Mouse (Mus musculus) adrenal gland, adult 8-10 months (tissue): Measurements from ENCODE around the gene Wdr59. TPM values are rescaled to one million over a fixed set of nuclear protein-coding genes. Genes with fewer than 3 reads are reported as not detected.

Experiments
- DNase-seq: peaks from one replicate; pipeline ENCODE4 v3.0.0; 2022
- total RNA-seq, 4 experiments: library from RNA; stranded (reverse); gene quantifications; 2 replicates each; pipeline ENCODE4 v1.2.4; 2022

Wdr59 gene
- total RNA-seq, 4 experiments from 2014 or later = 13.4 to 15.9 (median 14.9) TPM

DNA sequence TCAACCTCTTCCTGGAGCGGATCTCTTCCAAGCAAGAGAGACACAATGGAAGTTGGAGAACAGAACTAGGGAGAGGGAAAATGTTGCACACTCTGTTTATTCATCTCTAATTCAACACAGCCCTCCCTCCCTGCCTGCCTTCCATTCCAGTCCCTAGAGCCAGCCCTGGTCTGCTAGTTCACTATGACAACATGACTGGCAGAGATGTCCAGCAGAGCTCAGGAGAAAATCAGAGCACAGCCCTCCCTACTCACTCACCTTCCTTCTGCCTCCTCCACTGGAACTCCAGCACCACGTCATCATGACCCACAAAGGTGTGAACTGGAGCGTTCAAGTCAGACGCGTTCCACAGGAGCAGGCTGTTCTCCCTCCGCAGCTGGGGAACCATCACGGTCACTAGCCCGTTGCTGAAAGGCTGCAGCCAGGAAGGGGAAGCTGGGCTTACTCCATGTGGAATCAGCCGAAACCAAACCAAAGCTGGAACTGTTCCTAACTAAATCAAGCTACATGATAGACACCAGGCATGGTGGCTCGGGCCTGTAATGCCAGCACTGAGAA is 31.8 kb downstream of the Wdr59 start:
- DNase-seq = no peak

DNA sequence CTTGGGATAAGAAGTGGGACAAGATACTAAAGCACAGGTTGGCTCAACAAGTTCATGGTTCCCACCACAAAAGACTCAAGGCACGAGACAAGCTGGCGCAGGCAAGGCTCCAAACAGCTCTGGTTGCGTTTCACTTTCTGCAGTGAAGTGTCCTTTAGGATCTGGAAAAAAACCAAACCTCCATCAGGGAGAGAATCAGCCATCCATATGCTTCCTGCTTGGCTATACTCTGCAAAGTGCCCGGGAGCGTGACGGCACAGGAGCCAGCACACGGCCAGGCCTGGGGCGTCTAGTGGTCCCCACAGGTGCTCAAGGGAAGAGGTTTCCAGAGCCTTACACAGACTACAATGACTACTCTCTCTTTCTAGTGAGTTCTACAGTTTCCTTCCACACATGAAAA is 41.2 kb downstream of the Wdr59 start:
- DNase-seq = no peak

DNA sequence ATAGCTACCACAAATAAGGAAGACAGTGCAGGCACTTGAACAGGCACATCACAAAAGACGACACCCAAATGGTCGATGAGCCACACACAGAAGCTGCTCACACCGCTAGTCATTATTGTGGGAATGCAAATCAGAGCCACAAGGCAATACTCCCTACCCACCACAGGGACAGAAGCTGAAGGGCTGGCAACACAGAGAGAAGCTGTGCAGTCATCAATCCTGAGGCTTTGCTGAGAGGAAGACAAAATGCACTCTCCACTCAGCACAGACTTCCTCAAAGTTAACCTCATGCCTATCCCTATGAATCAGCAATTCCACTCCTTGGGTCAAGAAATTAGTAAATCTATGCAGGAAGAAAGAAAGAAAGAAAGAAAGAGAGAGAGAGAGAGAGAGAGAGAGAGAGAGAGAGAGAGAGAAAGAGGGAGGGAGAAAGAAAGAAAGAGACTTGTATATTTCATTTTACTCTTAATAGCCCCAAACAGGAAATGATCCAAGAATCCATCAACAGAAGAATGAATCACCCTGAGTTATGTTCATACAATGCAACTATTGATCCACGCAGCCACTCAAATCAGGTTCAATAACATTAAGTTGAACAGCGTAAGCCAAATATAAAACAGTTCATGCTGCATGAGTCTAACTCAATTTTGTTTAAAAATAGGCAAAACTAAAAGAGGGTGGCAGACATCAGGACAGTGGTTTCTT is 44.0 kb downstream of the Wdr59 start:
- DNase-seq = no peak

DNA sequence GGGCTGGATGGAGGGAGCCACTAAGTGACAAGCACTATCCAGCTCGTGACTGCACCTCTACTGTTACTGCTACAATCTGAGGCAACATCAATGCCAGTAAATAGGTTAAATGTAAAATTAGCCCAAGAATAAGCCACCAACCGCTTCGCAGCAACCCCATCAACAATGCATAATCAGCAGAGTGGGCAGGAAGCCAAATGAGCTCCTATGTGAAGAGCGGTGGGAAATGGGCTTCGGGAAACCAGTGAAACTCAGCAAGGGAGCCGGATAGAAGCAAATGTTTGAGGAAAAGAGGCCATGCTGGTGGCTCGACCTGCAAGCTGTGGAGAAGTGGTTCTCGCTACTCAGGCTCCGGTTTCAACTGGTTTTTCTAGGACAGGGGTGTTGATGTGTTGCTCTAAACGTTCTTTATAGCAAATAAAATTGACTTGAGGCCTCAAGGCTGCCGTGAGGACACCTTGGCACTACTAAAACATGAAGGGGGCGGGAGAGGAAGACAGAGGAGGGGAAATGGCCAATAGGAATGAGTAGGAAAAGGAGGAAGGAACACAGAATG is 50.3 kb downstream of the Wdr59 start:
- DNase-seq = no peak

DNA sequence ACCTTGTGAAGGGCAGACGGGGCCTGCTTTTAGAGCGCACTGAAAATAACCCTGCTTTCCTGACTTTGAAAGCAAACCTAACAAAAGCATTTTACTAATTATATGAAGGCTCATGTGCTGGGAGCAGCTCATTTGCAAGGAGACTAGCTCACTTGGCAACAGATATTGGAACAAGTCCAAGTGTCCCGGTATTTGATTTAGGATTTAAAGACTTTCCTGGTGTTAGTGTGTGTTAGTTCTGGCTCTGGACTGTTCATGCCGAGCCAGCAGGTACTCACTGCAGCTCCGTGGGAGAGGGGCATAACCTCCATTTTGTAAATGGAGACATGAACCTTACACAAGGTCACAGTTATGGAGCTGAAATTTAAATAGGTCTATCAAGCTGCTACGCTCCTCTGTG is 52.9 kb downstream of the Wdr59 start:
- DNase-seq = no peak

DNA sequence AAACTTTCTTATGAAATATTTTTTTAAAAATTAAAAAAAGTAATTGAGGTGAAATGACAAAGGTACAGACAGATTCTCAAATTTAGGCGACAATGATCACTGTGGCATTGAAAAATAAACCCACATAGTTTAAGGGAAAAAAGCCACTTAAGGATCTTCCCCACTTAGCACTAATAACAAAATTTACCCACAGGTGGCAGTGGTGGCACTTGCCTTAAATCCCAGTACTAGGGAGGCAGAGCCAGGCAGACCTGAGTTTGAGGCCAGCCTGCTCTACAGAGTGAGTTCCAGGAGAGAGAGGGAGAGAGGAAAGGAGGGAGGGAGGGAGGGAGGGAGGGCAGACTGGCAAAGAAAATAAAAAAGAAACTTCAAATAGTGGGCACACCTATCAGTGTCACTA is 56.6 kb downstream of the Wdr59 start:
- DNase-seq = no peak

DNA sequence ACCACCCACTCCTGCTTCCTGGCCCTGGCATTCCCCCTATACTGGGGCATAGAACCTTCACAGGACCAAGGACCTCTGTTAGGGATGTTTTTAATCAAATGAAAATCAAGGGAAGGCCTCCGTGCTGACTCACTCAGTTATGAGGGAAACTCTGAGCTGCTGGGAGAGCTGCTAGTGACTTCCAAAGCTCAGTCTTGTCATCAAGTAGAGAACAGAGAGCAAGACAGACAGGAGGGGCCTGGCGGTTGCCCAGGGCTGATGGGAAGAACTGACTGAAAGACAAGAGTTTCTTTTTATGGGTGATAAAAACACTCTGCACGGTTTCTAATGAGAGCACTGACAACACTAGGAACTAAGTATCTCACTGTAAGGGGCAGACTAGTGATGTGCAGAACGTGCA is 57.4 kb downstream of the Wdr59 start:
- peak; percentile 35 for DNase-seq

DNA sequence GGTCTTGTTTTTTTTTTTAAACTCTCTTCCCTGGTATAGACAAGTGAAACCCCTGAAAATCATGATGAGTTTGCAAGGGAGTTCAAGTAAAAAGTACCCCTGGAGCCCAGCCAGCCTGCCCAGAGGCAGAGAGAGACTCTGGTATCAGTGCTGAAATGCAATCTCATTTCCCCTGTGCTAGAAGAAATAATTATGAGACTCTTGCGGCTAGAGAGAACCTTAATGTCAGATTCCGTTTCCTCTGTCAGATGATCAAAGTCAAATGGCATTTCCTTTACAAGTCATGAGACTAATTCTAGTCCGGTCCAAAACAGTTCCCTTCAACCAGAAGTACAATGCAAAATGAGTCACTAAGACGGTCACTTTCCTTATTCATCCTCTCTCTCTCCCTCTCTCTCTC is 72.2 kb downstream of the Wdr59 start:
- DNase-seq = no peak

DNA sequence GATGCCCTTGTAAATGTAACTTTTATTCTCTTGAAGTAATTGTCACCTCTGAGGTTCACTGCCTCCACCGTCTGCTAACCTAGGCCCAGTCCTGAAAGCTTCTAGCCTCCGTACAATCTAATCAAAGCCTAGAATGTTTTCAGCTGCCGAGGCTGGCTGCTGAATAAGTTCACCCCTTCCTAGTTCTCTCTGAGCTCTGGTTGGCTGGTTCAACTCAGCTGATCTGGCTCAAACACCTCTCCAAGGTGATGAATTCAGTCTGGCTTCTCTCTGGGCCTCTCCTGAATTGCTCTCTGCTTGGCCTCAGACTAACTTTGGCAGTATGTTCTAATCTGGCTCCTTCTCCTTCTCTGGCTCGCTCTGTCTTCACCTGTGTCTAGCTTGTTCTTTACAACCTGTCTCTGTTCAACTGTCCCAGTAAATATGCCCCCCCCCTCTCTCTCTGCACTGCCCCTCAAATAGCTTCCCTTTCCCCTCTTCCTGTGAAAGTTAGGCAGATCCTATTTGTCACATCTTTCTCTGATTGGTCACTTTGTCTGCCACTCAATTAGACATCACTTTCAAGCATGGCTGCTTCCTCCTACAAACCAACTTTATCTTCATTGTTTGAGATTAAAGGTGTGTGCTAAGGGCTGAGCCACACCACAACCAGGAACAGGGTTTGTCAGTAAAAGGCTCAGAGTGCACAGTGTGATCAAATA is 75.8 kb downstream of the Wdr59 start:
- no peak for DNase-seq

DNA sequence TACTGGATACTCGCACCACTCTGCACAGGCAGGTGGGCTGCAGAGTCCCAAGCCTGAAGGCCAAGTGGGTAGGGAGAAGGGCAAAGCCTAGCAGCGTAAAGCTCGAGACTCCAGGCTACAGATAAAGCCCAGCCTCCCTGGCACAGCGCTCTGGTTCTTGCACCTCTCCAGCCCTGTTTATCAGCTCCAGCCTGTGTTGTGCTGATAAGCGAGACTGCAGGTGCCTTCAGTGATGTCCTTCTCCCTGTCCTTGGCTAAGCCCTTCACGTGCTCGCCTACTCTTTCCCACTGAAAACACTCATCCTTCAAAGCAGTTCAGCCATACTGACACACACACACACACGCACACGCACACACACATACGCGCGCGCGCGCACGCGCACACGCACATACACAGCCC is 76.3 kb downstream of the Wdr59 start:
- no peak for DNase-seq

DNA sequence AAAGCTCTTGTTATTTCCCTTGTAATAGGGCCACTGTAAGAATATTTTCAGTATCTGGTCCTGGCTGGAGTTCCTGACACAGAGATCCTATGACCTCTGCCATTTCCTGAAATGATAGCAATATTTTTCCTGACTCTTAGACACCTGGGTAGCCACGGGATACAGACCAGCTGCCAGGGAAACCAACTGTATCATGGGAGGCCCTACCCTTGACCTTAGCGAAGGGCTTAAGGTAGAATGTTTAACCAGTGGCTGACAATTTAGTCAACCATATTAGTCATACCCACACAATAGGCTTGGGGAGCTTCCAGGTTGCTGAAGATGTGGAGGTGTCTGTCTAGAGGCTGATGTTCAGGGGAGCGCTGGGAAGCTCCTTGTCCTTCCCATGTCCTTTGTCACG is 77.6 kb downstream of the Wdr59 start:
- no peak for DNase-seq

DNA sequence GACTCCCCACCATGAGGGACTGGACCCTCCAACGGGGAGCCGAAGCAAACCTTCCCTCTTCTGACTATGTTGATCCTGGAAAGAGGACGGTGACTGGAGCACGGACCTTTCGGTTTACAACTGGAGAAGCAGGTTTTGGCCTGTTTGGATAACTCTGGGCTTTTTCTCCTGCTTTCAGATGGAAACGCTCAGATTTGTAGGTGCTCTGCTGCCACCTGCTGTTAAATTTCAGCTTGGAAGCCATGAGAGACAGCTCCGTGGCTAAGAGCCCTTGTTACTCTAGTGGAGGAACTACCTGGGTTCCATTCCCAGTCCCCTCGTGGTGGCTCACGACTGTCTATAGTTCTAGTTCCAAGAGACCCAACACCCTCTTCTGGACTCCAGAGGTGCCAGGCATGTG is 82.7 kb downstream of the Wdr59 start:
- DNase-seq = peak; percentile 54

DNA sequence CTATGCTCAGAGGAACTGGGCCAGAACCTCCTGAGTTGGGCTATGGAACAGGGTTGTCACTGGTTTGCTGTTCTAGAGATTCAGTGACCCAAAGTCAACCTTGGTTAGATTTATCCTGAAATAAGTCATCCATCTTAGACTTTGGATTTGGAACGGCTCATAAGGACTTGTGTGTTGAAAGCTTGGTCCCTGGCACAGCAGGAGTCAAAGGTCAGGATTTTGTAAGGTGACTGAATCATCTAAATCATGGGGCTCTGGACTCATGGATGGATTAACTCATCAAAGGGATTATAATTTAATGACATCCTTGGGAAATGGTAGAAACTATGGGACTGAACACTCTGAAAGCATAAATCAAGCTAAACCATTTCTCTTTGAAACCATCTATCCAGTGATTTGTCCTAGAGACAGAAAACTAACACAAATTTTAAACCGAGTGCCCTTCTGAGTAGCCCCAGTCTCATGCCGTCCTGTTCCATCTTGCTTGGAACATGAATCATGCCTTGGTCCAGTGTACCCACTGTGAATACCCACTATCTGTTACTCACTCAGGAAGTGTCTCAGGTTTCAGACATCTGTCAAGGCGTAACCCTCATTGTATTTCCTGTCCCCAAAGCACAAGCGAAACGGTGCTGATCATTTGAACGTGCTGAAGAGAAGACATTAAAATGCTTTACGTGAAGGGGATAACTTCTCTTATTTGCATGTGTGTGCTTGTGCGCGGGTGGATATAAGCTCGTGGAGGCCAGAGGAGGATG is 86.6 kb downstream of the Wdr59 start:
- DNase-seq = peak; percentile 55

DNA sequence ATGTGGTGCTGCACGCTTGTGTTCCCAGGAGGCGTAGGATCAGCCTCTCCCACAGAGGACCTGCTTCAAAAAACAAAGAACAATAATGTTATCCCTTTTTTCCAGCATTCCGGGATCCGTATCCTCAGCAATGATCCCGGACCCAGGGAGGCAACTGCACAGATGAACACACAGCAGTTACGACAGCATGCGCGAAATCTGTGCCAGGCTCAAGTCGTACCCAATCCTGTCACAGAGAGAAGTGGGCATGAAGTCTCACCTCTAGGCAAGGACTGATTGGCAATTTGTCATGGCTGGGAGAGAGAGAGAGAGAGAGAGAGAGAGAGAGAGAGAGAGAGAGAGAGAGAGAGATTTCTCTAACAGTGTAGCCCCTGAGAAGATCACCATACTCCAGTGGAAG is 97.2 kb downstream of the Wdr59 start:
- no peak for DNase-seq

DNA sequence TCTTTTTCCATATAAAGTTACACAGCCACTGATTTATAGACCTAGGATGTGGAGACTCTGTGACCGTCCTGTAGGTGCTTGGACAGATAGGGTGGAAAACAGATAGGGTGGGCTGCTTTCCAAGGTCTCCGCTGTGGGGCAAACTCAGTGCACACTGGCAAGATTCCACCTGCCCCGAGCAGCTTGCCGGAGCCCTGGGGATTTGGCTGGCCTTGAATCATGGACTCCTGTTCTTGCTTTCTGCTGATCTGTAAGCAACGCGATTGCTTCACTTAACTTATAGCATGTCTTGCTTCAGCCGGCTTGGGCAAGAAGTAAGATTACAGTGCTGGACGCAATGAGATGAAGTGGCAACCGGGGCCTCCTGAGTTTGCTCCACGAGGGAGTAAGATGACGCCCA is 97.7 kb downstream of the Wdr59 start:
- peak; percentile 30 for DNase-seq

DNA sequence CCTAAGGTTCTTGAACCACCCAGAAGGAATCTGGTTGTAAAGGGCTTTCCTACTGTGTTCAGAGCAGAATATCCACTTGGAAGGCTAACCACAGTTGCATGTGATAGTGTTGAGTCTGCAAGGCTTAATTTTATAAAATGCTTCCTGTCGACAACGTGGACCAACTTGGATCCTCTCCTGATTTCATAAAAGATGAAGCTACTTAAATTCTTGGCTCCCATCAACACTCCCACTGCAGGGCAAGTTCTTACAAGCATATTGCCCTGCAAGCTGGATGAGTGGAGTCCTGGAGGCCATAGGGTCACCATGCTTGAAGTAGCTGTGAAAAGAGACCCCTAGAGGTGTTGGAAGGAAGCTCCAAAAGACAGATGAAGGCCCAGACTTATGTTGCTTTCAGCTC is 99.3 kb downstream of the Wdr59 start:
- DNase-seq = no peak

DNA sequence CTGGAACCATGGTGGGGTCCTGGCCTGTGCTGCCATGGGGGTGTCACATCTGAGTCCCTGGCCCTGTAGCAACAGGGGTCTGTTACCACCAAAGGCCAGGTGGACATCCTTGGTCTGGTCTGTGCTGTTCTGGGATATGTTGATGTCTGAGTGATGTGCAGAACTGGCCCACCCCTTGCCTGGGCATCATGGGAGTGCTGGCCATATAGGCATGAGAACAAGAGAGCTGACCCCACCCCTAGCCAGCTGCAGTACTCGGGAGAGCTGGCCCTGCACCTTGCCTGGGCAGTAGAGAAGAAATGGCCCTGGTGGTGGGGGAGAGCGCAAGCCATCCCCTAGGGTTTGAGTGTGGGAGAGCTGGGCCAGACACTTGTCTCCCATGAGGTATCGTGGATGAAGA is 102.7 kb downstream of the Wdr59 start:
- DNase-seq = no peak

DNA sequence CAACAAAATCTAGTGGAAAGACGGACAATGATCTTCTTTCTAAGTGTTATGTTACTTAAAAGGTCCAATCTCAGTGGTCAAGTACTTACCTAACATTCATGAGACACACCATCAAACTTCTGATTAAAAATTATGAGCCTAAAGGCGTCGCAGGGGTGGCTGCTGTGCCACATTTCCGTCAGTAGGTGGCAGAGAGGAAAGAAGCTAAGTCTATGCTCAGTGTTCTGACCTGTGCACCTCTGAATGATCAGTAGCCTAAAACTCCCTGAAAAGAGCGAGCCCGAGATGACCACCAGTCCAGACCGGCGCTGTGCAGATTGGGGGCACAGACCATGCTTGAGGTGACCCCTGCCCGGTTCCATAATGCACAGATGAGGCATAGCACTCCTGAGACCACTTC is 103.3 kb downstream of the Wdr59 start:
- DNase-seq = no peak

DNA sequence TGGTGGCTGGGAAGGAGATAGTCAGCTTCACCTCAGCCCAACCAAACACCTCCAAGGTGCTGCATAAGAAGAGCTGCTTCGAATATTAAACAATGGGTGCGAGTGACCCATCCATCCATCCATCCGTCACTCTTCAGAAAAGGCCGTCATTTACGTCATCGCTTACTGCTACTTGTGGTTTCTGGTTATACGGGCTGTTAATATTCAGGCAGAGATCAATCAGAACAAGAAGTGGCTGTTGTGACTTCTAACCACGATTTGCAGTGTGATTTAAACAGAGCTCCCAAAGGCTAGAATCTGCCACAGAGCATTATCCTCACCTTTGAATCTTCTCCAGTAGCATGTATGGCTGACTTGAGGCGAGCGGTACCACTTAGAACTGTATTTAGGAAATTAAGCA is 104.7 kb downstream of the Wdr59 start:
- DNase-seq = no peak

DNA sequence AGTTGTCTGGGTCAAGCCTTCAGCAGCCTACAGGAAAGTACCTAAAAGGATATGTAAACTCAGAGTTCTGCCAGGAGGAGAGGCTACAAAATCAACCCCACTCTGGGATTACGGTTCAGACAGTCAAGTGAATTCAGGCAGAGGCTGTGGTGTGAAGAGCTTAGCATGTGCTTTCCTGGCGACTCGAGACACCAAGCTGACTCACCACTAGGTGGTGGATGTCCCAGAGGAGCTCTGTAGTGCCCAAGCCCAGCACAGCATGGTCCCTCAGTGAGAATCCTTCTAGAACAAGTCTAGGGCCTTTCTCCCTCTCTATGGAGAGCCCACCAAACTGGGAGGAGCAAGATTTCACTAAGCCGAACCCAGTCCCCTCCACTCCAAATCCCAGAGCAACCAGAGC is 118.5 kb downstream of the Wdr59 start:
- DNase-seq = no peak
